Mouse (Mus musculus): ENCODE measurements around the gene Rad51d.
"Not testable (repeated sequence)": the region's sequence is repeated elsewhere in the genome, so short reads cannot be mapped to it uniquely, and the experiment has no call there.

GRCm38 (mm10) chr11:82923910-82924309 is 33.5 kb upstream of the Rad51d start:
- TF ChIP-seq POLR2A, CTCF (IDR thresholded peaks at IDR 0.05; ENCODE audit: extremely low read depth, insufficient read depth, low read length): not testable (repeated sequence)

Measured in cortical plate, adult 2 months (tissue).